Mouse (Mus musculus) frontal cortex, postnatal 14 days (tissue): ENCODE measurements around the gene Omp.

Experiments
- DNase-seq, 2 experiments: peaks; one replicate each; pipeline ENCODE4 v3.0.0; 2022; ENCODE audit warnings: low spot score in 2 of 2

Gene Omp

DNA sequence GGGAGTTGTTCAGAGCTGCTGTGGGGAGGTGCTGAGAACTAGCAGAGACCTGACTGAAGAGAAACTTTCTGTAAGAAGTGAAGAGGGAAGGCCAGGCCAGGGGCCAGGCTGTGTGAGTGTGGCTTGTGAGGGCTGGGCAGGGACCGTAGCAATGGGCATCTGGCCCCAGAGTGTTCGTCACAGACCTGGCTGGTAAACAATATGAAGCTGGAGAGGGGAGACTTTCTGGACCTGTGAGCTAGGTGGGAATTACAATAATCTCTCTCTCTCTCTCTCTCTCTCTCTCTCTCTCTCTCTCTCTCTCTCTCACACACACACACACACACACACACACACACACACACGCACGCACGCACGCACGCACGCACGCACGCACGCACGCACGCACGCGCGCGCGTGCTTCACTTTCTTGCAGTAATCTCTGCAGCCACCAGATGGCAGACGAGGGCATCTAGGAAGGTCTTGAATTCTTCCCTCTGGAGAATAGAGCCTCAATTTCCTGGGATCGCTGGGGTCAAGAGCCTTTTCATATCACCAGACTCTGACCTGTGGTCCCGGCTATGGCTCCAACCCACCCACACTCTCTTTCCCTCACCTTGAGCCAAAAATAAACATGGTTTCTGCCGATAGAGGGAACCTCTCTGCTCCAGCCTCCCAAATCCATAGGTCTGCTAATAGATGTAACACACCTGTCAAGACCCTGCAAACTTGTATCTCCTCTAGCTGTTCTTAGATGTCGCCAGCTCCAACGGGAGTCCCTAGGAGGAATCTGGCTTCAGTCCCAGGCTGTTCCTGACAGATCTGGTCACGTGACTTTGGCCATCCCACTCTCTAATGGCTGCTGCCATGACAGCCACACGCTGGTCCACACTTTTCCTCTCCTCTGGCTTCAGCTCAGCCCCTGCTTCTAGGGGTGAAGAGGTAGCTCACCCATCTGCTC is 42.0 kb downstream of the Omp start:
- peak; percentile 71 to 82 for DNase-seq

DNA sequence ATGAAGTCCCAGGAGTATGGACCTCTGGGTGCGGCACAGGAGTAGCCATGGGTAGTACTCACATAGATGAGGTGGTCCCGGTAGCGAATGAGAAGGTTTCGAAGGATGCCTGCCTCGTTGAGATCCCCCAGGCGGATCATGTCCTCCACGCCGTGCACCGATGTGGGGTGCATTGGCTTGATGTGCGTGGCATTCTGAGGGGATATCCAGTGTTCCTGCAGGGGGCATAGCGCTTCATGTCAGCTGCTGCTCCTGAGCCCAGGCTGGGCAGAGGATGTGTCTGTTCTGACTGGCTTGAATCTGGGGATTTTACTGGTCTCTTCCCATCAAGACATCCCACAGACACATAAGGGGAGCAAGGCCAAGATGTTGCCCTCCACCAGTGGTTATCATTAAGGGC is 42.8 kb downstream of the Omp start:
- DNase-seq = no peak

DNA sequence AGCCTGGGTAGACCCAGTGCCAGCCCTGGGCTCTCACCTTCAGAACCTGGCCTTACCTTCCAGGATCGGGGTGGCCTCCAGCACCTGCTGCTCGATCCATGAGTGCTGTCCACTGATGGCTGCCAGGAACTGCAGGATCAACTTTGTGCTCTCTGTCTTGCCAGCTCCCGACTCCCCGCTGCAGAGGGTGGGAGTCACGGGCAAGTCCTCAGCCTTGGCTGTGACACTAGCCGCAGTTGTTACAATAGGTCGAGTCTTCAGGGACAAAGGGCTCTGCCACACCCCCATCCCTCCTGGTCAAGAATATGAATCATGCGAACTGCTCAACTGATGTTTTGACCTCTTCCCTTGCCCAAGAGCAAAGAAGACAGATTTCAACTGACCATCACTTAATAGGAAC is 47.7 kb downstream of the Omp start:
- DNase-seq = no peak

DNA sequence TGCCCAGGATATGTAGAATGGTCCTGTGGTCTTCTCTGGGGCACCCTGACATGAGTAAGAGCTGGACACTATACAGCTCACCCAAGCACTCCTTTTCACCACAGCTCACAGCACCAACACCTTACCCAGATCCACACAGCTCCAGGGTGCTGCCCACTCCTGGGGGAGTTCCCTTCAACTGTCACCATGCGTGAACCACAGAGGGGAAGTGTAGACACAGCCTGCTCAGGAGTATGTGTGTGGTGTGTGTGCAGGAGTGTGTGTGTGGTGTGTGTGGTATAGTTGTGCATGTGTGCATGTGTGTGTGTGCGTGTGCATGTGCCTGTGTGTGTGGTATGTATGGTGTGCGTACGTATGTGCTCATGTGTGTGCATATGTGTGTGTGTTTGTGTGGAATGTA is 49.5 kb downstream of the Omp start:
- DNase-seq = no peak
